Mouse (Mus musculus) right cerebral cortex, adult 18-20 months (tissue): ENCODE results near the gene Gm11237.
"Not testable (repeated sequence)": the region's sequence is repeated elsewhere in the genome, so short reads cannot be mapped to it uniquely, and the experiment has no call there.

ENCODE experiments used
- DNase-seq: peaks from one replicate; pipeline ENCODE4 v3.0.0; 2022; ENCODE audit warnings: mixed read lengths

Gene Gm11237

GRCm38 (mm10) chr4:73622684-73623083 is at the start of gene Gm11237:
Gene Gm11237 (plus strand): TSS chr4:73622984.
- DNase-seq: not testable (repeated sequence)

- DNase-seq: peak; percentile 11
These were observed 23.5 kb upstream of the Gm11237 start for GRCm38 (mm10) chr4:73599248-73599647.

- DNase-seq: not testable (repeated sequence)
These were observed 15.2 kb upstream of the Gm11237 start, which contains the start of gene Gm11238 for GRCm38 (mm10) chr4:73607581-73607980. Gene Gm11238 (plus strand): TSS chr4:73607881.

- DNase-seq: not testable (repeated sequence)
These were observed 15.0 kb downstream of the Gm11237 start, which contains the start of gene Gm11236 for GRCm38 (mm10) chr4:73637821-73638220. Gene Gm11236 (plus strand): TSS chr4:73638121.

- not testable (repeated sequence) for DNase-seq
These were observed 39.1 kb downstream of the Gm11237 start for GRCm38 (mm10) chr4:73661864-73662263.

- not testable (repeated sequence) for DNase-seq
These were observed 45.3 kb downstream of the Gm11237 start, which contains the start of gene Gm11239 for GRCm38 (mm10) chr4:73668054-73668453. Gene Gm11239 (plus strand): TSS chr4:73668354.
